Mouse (Mus musculus) megakaryocyte, adult 5-6 weeks (primary cell): ENCODE measurements around the gene Gm10487. TPM values are rescaled to one million over a fixed set of nuclear protein-coding genes. Genes with fewer than 3 reads are reported as not detected.
"Not testable (repeated sequence)": the region's sequence is repeated elsewhere in the genome, so short reads cannot be mapped to it uniquely, and the experiment has no call there.

ENCODE experiments used
- ATAC-seq: 2 replicates; pipeline ENCODE4 v1.8.0; 2016; ENCODE audit warnings: mild to moderate bottlenecking, inconsistent platforms; ENCODE audit not compliant: poor library complexity, severe bottlenecking
- total RNA-seq, 2 experiments: library from RNA; stranded (forward) in 1 of 2; stranded (reverse) in 1 of 2; fragments of 153-499, 151-499 nt in 1 of 2; fragments of 221-1000, 200-1000 nt in 1 of 2; gene quantifications; 2 replicates each; pipeline versions ENCODE4 v1.2.3 to v1.2.4; 2015 to 2017

The Gm10487 gene
- not detected in 2 replicates for total RNA-seq (2015)
- total RNA-seq (2017), result not detected in 2 replicates

DNA sequence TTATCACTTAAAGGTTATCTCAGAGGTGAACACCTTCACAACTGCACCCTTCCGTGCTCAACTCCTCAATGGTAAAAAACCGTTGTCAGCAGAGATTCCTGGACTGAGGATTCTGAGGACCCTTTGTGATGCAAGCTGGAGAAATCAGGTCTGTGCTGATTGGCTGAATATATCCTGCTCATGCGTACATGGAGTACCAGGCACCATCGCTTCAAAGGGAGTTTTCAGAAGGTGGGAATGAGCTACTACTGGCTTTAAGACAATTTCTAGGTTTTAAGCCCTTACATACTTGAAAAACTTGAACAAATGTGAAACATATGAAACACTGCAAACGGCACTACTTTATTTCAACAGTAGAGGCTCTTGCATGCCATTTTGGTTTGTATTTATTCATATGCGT, at the start of gene Gm10487:
Gm10487 (minus strand) TSS at position 101 of the 400 bp plus-strand sequence.
- ATAC-seq, result not testable (repeated sequence)
